Mouse (Mus musculus) embryonic fibroblast, embryonic 13.5 days (primary cell): ENCODE measurements around the gene Smad3.

Source experiments
- CTCF ChIP-seq: IDR thresholded peaks from 2 replicates; pipeline ENCODE4 v1.5.1; 2011; ENCODE audit warnings: mild to moderate bottlenecking, control low read depth, low read length, moderate library complexity, borderline replicate concordance; ENCODE audit not compliant: insufficient read depth
- POLR2A ChIP-seq: IDR thresholded peaks from 2 replicates; pipeline ENCODE4 v1.6.1; 2011; ENCODE audit warnings: low read depth, mild to moderate bottlenecking, control low read depth, low read length, moderate library complexity

DNA sequence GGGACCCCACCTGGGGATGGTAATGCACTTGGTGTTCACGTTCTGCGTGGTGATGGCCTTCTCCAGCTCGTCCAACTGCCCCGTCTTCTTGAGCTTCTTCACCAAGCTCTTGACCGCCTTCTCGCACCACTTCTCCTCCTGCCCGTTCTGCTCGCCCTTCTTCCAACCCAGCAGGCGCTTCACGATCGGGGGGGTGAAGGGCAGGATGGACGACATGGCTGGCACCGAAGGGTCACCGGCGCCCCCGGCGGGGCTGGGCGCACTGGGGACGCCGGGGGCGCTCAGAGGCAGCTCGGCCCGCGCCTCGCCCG is 377 bp downstream of the Smad3 start:
- no peak for TF ChIP-seq CTCF
- TF ChIP-seq POLR2A = no peak
